ENCODE assay signal across 8 mouse cellular contexts in the genomic region with DNA sequence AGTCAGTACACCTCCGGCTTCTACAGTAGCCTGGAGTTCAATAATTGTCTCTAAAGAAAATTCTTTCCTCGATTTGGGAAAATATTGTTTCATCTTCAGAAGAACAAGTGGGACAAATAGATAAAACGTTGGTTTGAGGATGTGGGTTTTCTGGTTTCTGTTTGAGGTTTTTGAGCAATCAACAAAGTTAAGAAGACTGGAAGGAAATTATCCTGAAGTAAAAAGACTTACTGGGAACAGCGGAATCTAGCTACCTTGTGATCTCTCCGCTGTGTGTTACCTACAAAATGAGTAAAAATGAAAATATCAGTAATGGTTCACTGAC. TPM values are rescaled to one million over a fixed set of nuclear protein-coding genes. Genes with fewer than 3 reads are reported as not detected.
A peak's percentile ranks its signal among the peaks of the same experiment; 100 is the strongest.
DNase-seq lines count a peak whose midpoint lies in the region; ATAC-seq and TF ChIP-seq lines count a peak whose summit lies in the region.

No protein-coding gene starts in this region.

- H3K27ac ChIP-seq in heart, embryonic 10.5 days = peak overlapping the region; percentile 94
- peak overlapping the region; percentile 88 for H3K27ac ChIP-seq in forebrain, embryonic 13.5 days
- H3K27ac ChIP-seq in liver, embryonic 14.5 days = peak overlapping the region; percentile 88

- no peaks in the 10 kb centered on the region for H3K36me3 ChIP-seq in heart, embryonic 10.5 days
- no peaks in the 10 kb centered on the region for H3K36me3 ChIP-seq in C2C12 (ENCODE audit: control insufficient read depth, insufficient read depth)
- no peaks in the 10 kb centered on the region for H3K36me3 ChIP-seq in forebrain, embryonic 13.5 days (ENCODE audit: poor library complexity, severe bottlenecking)
- no peaks in the 10 kb centered on the region for H3K36me3 ChIP-seq in liver, embryonic 14.5 days (replicated peaks; ENCODE audit: control insufficient read depth, insufficient read depth, low read depth)

- peak overlapping the region; percentile 64 for H3K4me2 ChIP-seq in forebrain, embryonic 13.5 days
- peak overlapping the region; percentile 86 for H3K4me2 ChIP-seq in liver, embryonic 14.5 days (ENCODE audit: low read depth)

- TF ChIP-seq CTCF in C2C12 (IDR thresholded peaks at IDR 0.05; ENCODE audit: control insufficient read depth, insufficient read depth, insufficient read length) = no peak
- no peak for TF ChIP-seq CTCF in liver, embryonic 14.5 days (IDR thresholded peaks at IDR 0.05; ENCODE audit: low read depth)

- WGBS in heart, embryonic 10.5 days = 25% methylated on average over 5 of the region's 5 CpGs
- 20% methylated on average over 5 of the region's 5 CpGs for WGBS in forebrain, embryonic 13.5 days
- WGBS in liver, embryonic 14.5 days (ENCODE audit: insufficient replicate concordance) = 6% methylated on average over 5 of the region's 5 CpGs

- H3K79me3 ChIP-seq in C2C12 (ENCODE audit: low read depth) = peaks cover 27% of the 10 kb centered on the region

- DNase-seq in heart, embryonic 10.5 days (ENCODE audit: low spot score) = no peak
- DNase-seq in heart, adult 11 months = no peak
- no peak for DNase-seq in liver, embryonic 14.5 days (ENCODE audit: low read depth in 3 of 3, low spot score in 3 of 3)
- DNase-seq in c-Kit-positive CD71-positive TER-119-positive erythroid progenitor cells, embryonic 14.5 days (ENCODE audit: low spot score) = no peak
- DNase-seq in spleen, postnatal 4 days (ENCODE audit: low spot score in 2 of 2) = no peak
- no peak for DNase-seq in adipocyte (ENCODE audit: low spot score)

- TF ChIP-seq EP300 in liver, embryonic 14.5 days (IDR thresholded peaks at IDR 0.05; ENCODE audit: low read depth) = no peak

- peak overlapping the region; percentile 59 for H3ac ChIP-seq in C2C12 (ENCODE audit: control insufficient read depth, insufficient read length, low read depth)

- H3K9me3 ChIP-seq in heart, embryonic 10.5 days = no peaks in the 10 kb centered on the region
- H3K9me3 ChIP-seq in forebrain, embryonic 13.5 days (replicated peaks) = no peaks in the 10 kb centered on the region
- H3K9me3 ChIP-seq in liver, embryonic 14.5 days (ENCODE audit: control insufficient read depth, low read length) = no peaks in the 10 kb centered on the region

- H3K27me3 ChIP-seq in heart, embryonic 10.5 days (ENCODE audit: insufficient read depth, poor library complexity, severe bottlenecking) = no peaks in the 10 kb centered on the region
- no peaks in the 10 kb centered on the region for H3K27me3 ChIP-seq in C2C12 (ENCODE audit: control insufficient read depth, insufficient read depth, insufficient read length)
- H3K27me3 ChIP-seq in forebrain, embryonic 13.5 days = no peaks in the 10 kb centered on the region
- no peaks in the 10 kb centered on the region for H3K27me3 ChIP-seq in liver, embryonic 14.5 days (ENCODE audit: control insufficient read depth, insufficient read depth, low read length)

- peak overlapping the region; percentile 95 for H3K4me3 ChIP-seq in heart, embryonic 10.5 days
- H3K4me3 ChIP-seq in C2C12 (ENCODE audit: insufficient read depth, poor library complexity, severe bottlenecking) = peak overlapping the region; percentile 79
- peak overlapping the region; percentile 87 for H3K4me3 ChIP-seq in forebrain, embryonic 13.5 days
- peak overlapping the region; percentile 87 to 88 for H3K4me3 ChIP-seq in liver, embryonic 14.5 days (ENCODE audit: insufficient read depth in 1 of 2, low read depth in 2 of 2, low read length in 2 of 2)

- peaks cover 9% of the 10 kb centered on the region for H3K4me1 ChIP-seq in heart, embryonic 10.5 days
- H3K4me1 ChIP-seq in forebrain, embryonic 13.5 days = peaks cover 29% of the 10 kb centered on the region
- peaks cover 7 to 9% of the 10 kb centered on the region in 2 experiments; a peak in 3 of 4 replicates for H3K4me1 ChIP-seq in liver, embryonic 14.5 days (replicated peaks; ENCODE audit: control insufficient read depth in 2 of 2, insufficient read depth in 2 of 2, low read length in 1 of 2)

- peak overlapping the region; percentile 66 for H3K9ac ChIP-seq in forebrain, embryonic 13.5 days
- H3K9ac ChIP-seq in liver, embryonic 14.5 days (replicated peaks) = peak overlapping the region; percentile 86

- H3K79me2 ChIP-seq in C2C12 (ENCODE audit: control insufficient read depth, insufficient read depth) = peaks cover 41% of the 10 kb centered on the region

- no peak for ATAC-seq in forebrain, embryonic 13.5 days
- ATAC-seq in liver, embryonic 14.5 days (ENCODE audit: insufficient read depth) = no peak

TF ChIP-seq in C2C12, 6 proteins besides CTCF, POLR2A, EP300 and RAD21:
- TF ChIP-seq MYOG (IDR thresholded peaks at IDR 0.05; ENCODE audit: control insufficient read depth, extremely low read depth, insufficient read length) = no peak
- TF ChIP-seq FOSL1 (IDR thresholded peaks at IDR 0.05; ENCODE audit: insufficient read depth, low read length, poor library complexity, severe bottlenecking) = no peak
- no peak for TF ChIP-seq USF1 (IDR thresholded peaks at IDR 0.05; ENCODE audit: low read depth)
- no peak for TF ChIP-seq MAX (IDR thresholded peaks at IDR 0.05)
- no peak for TF ChIP-seq CEBPB (IDR thresholded peaks at IDR 0.05; ENCODE audit: low read depth)
- TF ChIP-seq MYOD1 (IDR thresholded peaks at IDR 0.05; ENCODE audit: control insufficient read depth, insufficient read length, low read depth) = no peak

RNA-seq across cellular contexts. Expression of a gene that starts 0.7 kb away (rescaled TPM):
- polyA plus RNA-seq in heart, embryonic 10.5 days (2016; fragmentation: Nextera tagmentation; extraction: Ambion mirVana) = 13.0 and 14.1 TPM in 2 replicates
- polyA plus RNA-seq in C2C12 (2012; fragmentation: generic; extraction: Trizol) = 2.7 TPM
- polyA plus RNA-seq in forebrain, embryonic 13.5 days (2015; fragmentation: Nextera tagmentation; extraction: Ambion mirVana) = 23.1 and 24.4 TPM in 2 replicates
- 1.9 and 2.1 TPM in 2 replicates for polyA plus RNA-seq in liver, embryonic 14.5 days (2012; rRNA removed)
- 2.5 and 3.1 TPM in 2 replicates for polyA plus RNA-seq in liver, embryonic 14.5 days (2014; fragmentation: Nextera tagmentation; extraction: Ambion mirVana)
